Mouse (Mus musculus): ENCODE measurements around the gene Adrm1. TPM values are rescaled to one million over a fixed set of nuclear protein-coding genes. Genes with fewer than 3 reads are reported as not detected.

Gene Adrm1
- total RNA-seq, 2 experiments from 2014 or later = 102 to 111 TPM

DNA sequence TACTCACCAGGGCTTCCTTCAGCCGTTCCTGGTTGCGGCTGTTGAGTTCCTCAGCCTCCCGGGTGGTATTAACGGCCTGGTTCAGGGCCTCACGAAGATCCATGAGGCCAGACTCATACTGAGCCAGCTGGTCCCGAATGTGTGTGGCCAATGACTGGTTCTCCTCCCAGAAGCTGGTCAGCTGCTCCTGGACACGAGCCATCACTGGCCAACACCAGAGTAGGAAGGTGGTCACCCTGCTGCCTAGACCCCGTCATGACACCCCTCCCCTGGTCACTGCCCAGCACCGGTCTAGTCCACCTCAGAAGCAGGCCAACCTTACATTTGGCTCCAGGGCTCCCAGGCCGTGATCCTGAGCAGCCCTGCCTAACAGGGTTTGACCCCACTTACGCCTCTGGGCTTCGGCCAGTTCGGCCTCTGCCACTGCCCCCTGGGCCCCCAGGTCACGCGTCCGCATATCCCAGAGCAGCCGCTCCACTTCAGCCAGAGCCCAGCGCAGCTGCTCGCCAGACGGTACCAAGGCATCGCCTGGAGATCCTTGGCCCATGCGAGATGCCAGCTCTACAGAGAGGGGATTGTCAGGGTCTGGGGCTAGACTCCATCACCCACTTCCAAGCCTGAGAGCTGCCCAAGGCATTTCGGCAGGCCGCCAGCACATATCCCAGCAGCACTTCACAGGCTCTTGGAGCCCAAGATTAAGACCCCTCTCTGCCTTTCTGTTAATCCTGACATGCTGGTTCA, 12.9 kb downstream of the Adrm1 start:
- no peak for DNase-seq

- no peak for DNase-seq
These were observed 13.4 kb downstream of the Adrm1 start for GRCm38 (mm10) chr2:180184752-180185109.

DNA sequence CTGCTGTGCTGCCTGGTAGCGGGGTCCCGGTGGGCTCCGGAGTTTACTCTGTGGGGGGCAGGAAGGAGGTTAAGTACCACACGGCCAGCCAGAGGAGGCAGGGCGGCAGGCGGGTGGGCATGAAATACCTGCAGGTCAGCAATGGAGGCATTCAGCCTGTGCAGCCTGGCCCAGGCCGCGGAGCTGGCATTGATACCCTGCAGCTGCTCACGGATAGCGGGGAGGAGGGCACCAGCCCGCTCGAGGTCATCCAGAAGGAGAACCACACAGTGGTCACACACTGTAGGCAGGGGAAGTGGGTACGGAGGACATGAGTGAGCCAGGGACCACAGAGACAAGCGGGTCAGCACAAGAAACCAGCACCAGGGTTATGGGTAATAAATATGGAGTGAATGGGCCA, 14.4 kb downstream of the Adrm1 start:
- DNase-seq = no peak

DNA sequence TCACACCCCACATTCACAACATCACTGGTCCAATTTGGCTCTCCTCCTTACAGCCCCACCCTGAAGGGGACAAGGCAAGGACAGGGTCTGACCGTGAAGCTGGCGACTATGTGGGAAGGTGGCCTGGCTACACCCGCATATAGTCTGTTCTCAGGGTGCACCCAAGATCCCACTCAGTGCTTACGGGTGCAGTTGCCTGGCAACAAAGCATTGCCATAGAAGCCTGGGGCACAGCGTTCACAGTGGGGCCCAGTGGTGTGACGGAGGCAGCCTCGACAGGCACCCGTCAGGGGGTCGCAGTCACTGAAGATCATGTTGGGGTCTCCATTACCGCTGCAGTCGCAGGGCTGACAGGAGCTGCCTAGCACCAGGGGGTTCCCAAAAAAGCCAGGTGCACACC, 16.1 kb downstream of the Adrm1 start:
- no peak for DNase-seq

DNA sequence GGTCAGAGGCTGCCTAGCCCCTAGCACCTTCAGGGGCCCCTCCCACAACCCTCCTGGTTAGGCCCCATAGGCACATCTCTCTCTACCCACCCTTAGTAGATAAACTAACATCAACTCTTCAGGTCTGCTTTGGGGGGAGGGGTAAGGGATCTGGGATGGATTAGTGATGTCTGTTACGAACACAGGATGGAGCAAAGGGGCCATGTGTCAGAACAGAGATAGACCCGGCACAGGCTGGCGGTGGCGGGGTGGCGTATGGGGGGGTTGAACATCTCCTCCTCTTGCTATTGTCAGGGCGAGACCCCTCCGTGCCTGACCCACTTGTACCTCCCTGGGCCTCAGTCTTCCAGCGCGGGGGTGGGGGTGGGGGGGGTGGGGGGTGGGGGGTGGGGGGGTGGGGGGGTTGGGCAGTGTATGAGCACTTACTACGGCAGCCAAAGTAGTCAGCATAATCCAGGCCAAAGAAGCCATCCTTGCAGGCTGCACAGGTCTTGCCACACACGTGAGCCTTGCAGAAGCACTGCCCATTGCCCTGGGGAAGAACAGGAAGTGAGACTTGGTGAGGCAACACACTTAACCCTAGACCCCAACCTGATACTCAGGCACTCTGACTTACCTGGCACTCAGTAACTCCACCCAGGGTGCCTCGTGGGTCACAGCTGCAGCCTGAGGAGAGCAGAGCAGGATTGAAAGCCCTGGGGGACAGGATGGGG, 25.5 kb downstream of the Adrm1 start:
- no peak for DNase-seq

DNA sequence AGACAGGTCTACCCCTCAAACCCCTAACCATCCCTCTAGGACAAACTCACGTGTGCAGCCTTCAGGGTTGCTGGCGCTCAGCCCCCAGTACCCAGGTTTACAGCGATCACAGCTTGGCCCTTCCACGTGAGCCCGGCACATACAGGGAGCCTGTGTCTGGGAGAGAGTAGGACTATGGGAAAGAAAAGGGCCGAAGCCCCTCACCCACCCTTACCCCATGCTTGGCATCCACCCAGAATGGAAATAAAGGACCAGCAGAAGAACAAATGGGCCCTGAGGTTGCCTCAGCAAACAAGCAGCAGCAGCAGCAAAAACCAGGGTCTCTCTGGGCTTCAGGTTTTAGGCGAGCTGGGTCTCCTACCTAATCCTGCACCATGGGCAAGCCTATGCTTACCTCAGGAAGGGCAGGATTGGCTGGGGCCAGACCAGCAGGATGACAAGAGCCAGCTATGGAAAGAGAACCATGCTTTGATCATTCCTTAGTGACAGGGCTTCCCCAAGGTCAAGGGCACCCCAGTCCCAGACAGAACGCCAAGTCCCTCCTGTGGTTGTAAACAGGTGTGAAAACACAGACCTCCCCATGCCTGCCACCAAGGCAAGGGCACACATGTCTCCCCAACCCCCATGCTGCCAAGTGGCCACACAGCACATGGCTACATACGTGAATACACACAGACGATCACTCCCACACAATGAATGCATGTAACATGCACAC, 26.2 kb downstream of the Adrm1 start:
- DNase-seq = no peak

GRCm38 (mm10) chr2:180198782-180199181, 27.5 kb downstream of the Adrm1 start:
- no peak for DNase-seq

- no peak for DNase-seq
These were observed 29.4 kb downstream of the Adrm1 start for GRCm38 (mm10) chr2:180200681-180201080.

DNA sequence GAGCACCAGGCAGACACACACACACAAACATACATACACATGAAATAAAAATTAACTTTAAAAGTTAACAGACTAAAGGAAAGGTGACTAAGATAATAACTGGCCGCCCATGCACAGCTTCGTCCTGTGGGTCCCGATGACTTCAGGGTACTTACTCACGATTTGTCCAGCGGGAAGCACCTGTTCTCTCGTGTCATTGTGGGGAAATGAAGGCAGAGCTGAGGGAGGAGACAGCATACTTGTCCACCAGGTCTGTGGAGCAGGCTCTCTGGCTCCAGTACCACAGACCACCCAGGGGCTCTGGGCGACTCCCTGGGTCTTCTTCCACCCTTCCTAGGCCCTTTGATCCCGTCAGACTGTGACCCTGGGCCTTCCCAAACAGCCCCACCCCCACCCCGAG, 30.0 kb downstream of the Adrm1 start:
- no peak for DNase-seq

GRCm38 (mm10) chr2:180202263-180202662, 31.0 kb downstream of the Adrm1 start:
- no peak for DNase-seq

GRCm38 (mm10) chr2:180202805-180203204, 31.5 kb downstream of the Adrm1 start:
- DNase-seq = no peak

DNA sequence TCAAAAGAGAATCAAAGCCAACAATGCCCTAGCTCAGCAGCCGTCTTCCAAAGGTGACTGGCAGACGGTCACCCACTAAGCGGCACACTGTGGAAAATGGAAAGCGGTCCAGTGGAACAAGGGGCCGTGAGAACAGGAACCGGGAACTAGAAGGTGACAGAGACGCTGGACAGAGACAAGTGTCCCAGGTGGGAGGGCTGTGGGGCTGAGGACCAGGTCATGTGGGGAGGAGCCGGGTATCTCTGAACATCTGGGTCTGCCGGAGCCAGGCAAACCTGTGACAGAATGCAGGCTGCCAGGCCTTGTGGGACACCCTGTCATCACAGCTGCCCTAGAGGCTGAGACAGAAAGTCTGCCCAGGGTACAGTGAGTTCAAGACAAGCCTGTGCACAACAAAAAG, 33.2 kb downstream of the Adrm1 start:
- no peak for DNase-seq

DNA sequence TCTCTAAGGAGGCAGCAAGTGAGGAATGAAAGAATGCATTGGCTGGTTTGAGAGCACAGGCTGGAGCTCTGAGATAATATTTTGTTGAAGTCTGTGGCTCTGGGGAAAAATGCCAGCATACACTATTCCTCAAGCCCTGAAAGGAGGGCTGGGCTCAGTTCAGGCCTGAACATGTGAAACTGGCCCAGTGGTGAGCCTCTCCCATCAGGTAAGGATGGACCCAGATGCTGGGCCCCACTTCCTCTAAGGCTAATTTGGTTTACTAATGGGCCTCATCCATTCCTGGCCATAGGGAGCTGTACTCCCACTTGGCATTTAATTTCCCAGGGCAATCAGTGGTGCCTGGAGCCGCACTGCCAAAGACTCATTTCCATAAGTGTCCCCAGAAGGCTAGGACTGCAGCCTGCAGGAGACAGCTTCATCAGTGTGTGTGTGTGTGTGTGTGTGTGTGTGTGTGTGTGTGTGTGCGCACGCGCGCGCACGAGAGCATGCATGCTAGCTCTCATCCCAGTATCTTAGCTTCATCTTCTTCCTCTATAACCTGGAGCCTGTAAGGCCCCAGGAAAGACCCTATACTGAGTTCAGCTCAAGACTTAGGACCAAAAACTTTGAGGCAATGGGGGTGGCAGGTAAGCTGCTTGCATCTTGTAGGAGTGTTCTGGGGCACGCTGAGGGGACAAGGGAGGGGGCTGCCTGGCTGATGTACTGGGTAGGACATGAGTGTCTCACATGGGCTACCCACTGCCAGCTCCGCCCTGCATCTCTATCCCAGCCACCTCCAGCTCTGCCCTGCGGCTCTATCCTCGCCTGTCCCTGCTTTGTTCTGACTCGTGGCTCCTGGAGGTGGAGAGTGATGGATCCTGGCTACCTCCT, 34.0 kb downstream of the Adrm1 start:
- DNase-seq = no peak

DNA sequence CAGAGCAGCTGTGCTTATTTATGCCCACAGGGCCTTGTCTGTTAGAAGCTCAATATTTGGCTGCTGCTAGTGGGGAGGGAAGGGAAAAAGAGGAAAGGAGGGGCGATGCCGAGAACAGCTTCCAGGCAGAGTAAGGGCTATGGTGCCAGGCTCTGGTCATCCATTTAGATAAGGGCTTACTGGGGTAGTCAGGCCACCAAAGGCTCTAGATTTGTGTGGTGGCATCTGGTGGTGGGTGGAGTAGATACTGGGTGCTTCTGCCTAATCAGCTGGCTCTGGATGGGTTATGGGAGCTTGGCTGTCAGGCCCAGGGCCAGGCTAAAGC, 34.6 kb downstream of the Adrm1 start:
- DNase-seq = no peak

- peak; percentile 70 for DNase-seq
These were observed 36.6 kb downstream of the Adrm1 start for GRCm38 (mm10) chr2:180207840-180208239.

DNA sequence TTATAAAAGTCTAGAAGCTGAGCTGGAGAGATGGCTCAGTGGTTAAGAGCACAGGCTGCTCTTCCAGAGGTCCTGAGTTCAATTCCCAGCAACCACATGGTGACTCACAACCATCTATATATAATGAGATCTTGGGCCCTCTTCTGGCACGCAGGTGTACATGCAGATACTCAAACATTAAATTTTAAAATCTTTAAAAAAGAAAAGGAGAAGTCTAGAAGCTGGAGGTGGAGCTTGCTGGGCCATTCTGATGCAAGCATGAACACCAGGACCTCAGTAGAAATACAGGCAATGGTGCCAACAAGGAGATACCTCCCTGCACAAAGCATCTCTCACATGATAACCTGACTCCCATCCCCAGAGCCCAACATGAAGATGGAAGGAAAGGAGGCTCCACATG, 37.7 kb downstream of the Adrm1 start:
- DNase-seq = no peak

DNA sequence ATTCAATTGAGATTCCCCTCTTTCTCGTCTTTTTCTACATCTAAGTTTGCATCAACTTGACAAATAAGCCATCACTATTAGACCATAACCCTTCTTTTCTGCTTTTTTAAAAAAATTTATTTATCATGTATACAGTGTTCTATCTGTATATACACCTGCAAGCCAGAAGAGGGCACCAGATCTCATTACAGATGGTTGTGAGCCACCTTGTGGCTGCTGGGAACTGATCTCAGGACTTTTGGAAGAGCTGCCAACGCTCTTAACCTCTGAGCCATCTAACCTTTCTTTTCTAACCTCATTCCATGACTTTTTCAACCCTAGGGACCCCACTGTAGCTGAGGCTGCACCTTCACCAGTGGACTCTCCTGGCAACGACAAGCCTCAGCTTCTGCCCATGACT, 41.0 kb downstream of the Adrm1 start:
- DNase-seq = no peak

- peak; percentile 72 for DNase-seq
These were observed 43.2 kb downstream of the Adrm1 start for GRCm38 (mm10) chr2:180214352-180214978.

- DNase-seq = peak; percentile 71
These were observed 43.8 kb downstream of the Adrm1 start for GRCm38 (mm10) chr2:180215011-180215461.

- DNase-seq = peak; percentile 78
These were observed 44.7 kb downstream of the Adrm1 start for GRCm38 (mm10) chr2:180215951-180216350.

GRCm38 (mm10) chr2:180216921-180217320, 45.6 kb downstream of the Adrm1 start:
- no peak for DNase-seq

GRCm38 (mm10) chr2:180217587-180217986, 46.3 kb downstream of the Adrm1 start:
- DNase-seq = peak; percentile 85
